Mouse (Mus musculus) G1E (cell line): Measurements from ENCODE around the gene Ccser1.

ENCODE experiments used
- CTCF ChIP-seq: IDR thresholded peaks from 2 replicates; pipeline ENCODE4 v1.5.1; 2012; ENCODE audit warnings: low read depth, low read length, inconsistent platforms, mixed read lengths
- GATA1 ChIP-seq: IDR thresholded peaks from 2 replicates; pipeline ENCODE4 v1.6.1; 2012; ENCODE audit warnings: borderline replicate concordance, low read length, inconsistent platforms, mixed read lengths
- POLR2AphosphoS5 ChIP-seq: IDR thresholded peaks from 2 replicates; pipeline ENCODE4 v1.6.1; 2012; ENCODE audit warnings: low read depth, low read length, inconsistent platforms; ENCODE audit not compliant: insufficient replicate concordance
- TAL1 ChIP-seq: conservative IDR thresholded peaks from 2 replicates; pipeline ENCODE4 v1.6.1; 2012; ENCODE audit warnings: low read depth, low read length, inconsistent platforms, mixed read lengths

DNA sequence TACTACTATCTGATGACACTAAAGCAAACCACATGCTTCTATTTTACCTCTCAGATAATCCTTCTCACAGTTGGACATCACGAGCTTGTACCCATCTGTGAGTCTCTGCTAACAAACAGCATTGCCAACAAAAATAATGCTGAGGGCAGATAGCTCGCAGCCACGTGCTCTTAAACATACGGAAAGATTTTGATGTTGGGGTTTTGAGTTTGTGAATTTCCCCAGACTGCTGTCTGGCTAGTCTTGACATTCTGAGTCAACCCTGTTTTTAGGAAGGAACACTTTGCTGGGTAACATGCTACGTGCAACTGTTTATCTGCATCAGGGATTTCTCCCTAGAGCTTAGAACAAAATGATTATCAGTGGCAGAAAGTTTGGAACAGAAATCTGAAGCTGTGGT, 52.9 kb downstream of the Ccser1 start:
- TF ChIP-seq TAL1 (no peak), CTCF (no peak), POLR2AphosphoS5 (no peak), GATA1 (no peak)
